Comparison of ENCODE assay signal across 22 mouse cellular contexts in genomic region chr8:12846447-12846846, GRCm38 (mm10). TPM values are rescaled to one million over a fixed set of nuclear protein-coding genes. Genes with fewer than 3 reads are reported as not detected.
DNase-seq lines count a peak whose midpoint lies in the region; ATAC-seq and TF ChIP-seq lines count a peak whose summit lies in the region.
"Had no signal": no experiment of that assay in that cellular context is flagged by ENCODE, and none has a peak within 500 bp of the region (broad histone marks: within the 10 kb centered on the region; RNA-seq: fewer than 3 reads in every experiment).

No protein-coding gene starts in this region.

- WGBS in intestine, embryonic 16.5 days, result 82% methylated on average over 6 of the region's 6 CpGs
- 92% methylated on average over 6 of the region's 6 CpGs for WGBS in intestine, embryonic 15.5 days
- WGBS in midbrain, embryonic 11.5 days, result 90% methylated on average over 6 of the region's 6 CpGs
- WGBS in midbrain, embryonic 16.5 days, result 96% methylated on average over 6 of the region's 6 CpGs
- WGBS in intestine, postnatal 0 days, result 58% methylated on average over 6 of the region's 6 CpGs

- peak; percentile 65 for DNase-seq in midbrain, embryonic 11.5 days (ENCODE audit: low spot score, missing footprints)
- DNase-seq in retina, embryonic 14.5 days (ENCODE audit: low spot score), result no peak
- DNase-seq: adrenal gland, adult 2 months; adrenal gland, adult 8-10 months; adrenal gland, postnatal 10 days; adrenal gland, postnatal 14 days; adrenal gland, postnatal 25 days; adrenal gland, postnatal 36 days; B cell, adult 2 months; cerebellum, adult 11 months; cerebellum, adult 11-12 months had no signal

- no peak overlapping the region for H3K27ac ChIP-seq in intestine, embryonic 16.5 days (ENCODE audit: low read length)
- H3K27ac ChIP-seq in intestine, embryonic 15.5 days, result no peak overlapping the region
- H3K27ac ChIP-seq in midbrain, embryonic 11.5 days (ENCODE audit: low read depth, low read length), result no peak overlapping the region
- H3K27ac ChIP-seq in midbrain, embryonic 16.5 days (ENCODE audit: low read length), result no peak overlapping the region
- peak overlapping the region; percentile 50 for H3K27ac ChIP-seq in intestine, postnatal 0 days (ENCODE audit: low read depth, low read length)

- H3K9me3 ChIP-seq in intestine, embryonic 16.5 days (ENCODE audit: control insufficient read depth, low read length), result no peaks in the 10 kb centered on the region
- no peaks in the 10 kb centered on the region for H3K9me3 ChIP-seq in intestine, embryonic 15.5 days
- H3K9me3 ChIP-seq in megakaryocyte, embryonic 14.5 days, result no peaks in the 10 kb centered on the region
- no peaks in the 10 kb centered on the region for H3K9me3 ChIP-seq in midbrain, embryonic 11.5 days (ENCODE audit: control insufficient read depth, low read length)
- no peaks in the 10 kb centered on the region for H3K9me3 ChIP-seq in midbrain, embryonic 16.5 days (replicated peaks; ENCODE audit: control insufficient read depth, low read length, poor library complexity, severe bottlenecking)
- H3K9me3 ChIP-seq in intestine, postnatal 0 days (ENCODE audit: control insufficient read depth), result no peaks in the 10 kb centered on the region
- H3K9me3 ChIP-seq: G1E had no signal

- no peak overlapping the region for H3K9ac ChIP-seq in intestine, embryonic 16.5 days (ENCODE audit: low read depth, low read length)
- no peak overlapping the region for H3K9ac ChIP-seq in intestine, embryonic 15.5 days
- H3K9ac ChIP-seq in midbrain, embryonic 11.5 days (ENCODE audit: low read length), result no peak overlapping the region
- H3K9ac ChIP-seq in midbrain, embryonic 16.5 days (ENCODE audit: low read depth, low read length), result no peak overlapping the region
- H3K9ac ChIP-seq in intestine, postnatal 0 days (ENCODE audit: low read depth, low read length), result no peak overlapping the region

- no peaks in the 10 kb centered on the region for H3K27me3 ChIP-seq in intestine, embryonic 16.5 days (replicated peaks; ENCODE audit: control insufficient read depth, insufficient read depth, low read length)
- no peaks in the 10 kb centered on the region for H3K27me3 ChIP-seq in intestine, embryonic 15.5 days (replicated peaks)
- H3K27me3 ChIP-seq in megakaryocyte, embryonic 14.5 days (replicated peaks), result peaks cover 9% of the 10 kb centered on the region
- no peaks in the 10 kb centered on the region for H3K27me3 ChIP-seq in midbrain, embryonic 11.5 days (ENCODE audit: control insufficient read depth, insufficient read depth, low read length)
- no peaks in the 10 kb centered on the region for H3K27me3 ChIP-seq in midbrain, embryonic 16.5 days (ENCODE audit: control insufficient read depth, insufficient read depth, low read depth, low read length)
- no peaks in the 10 kb centered on the region for H3K27me3 ChIP-seq in intestine, postnatal 0 days (replicated peaks; ENCODE audit: control insufficient read depth, insufficient read depth, low read length)
- H3K27me3 ChIP-seq: Patski had no signal

- no peak for TF ChIP-seq CTCF in intestine, postnatal 0 days (IDR thresholded peaks at IDR 0.05; ENCODE audit: low read depth)

- H3K4me2 ChIP-seq in intestine, embryonic 16.5 days (ENCODE audit: low read depth, low read length), result no peak overlapping the region
- no peak overlapping the region for H3K4me2 ChIP-seq in intestine, embryonic 15.5 days (replicated peaks)
- no peak overlapping the region for H3K4me2 ChIP-seq in midbrain, embryonic 11.5 days
- no peak overlapping the region for H3K4me2 ChIP-seq in midbrain, embryonic 16.5 days (ENCODE audit: low read length)
- no peak overlapping the region for H3K4me2 ChIP-seq in intestine, postnatal 0 days (replicated peaks; ENCODE audit: low read depth)

- ATAC-seq in intestine, embryonic 16.5 days, result peak; percentile 69; the same call in 1 of the 2 replicates
- no peak for ATAC-seq in intestine, embryonic 15.5 days
- no peak for ATAC-seq in megakaryocyte, adult 5-6 weeks (ENCODE audit: poor library complexity, severe bottlenecking)
- no peak for ATAC-seq in midbrain, embryonic 11.5 days (ENCODE audit: low FRiP score)
- no peak for ATAC-seq in midbrain, embryonic 16.5 days
- ATAC-seq in intestine, postnatal 0 days, result peak; percentile 71
- ATAC-seq: activated CD4-positive, CD25-positive, alpha-beta regulatory T cell, adult 4 months; CD4-positive, CD25-positive, alpha-beta regulatory T cell, adult 4 months; Patski had no signal

- H3K36me3 ChIP-seq in intestine, embryonic 16.5 days (ENCODE audit: control insufficient read depth, insufficient read depth, low read length), result peaks cover 11% of the 10 kb centered on the region
- peaks cover 34% of the 10 kb centered on the region; the same call in 1 of the 2 replicates for H3K36me3 ChIP-seq in intestine, embryonic 15.5 days
- H3K36me3 ChIP-seq in megakaryocyte, embryonic 14.5 days (replicated peaks; ENCODE audit: low read length), result peaks cover 74% of the 10 kb centered on the region
- peaks cover 8% of the 10 kb centered on the region for H3K36me3 ChIP-seq in midbrain, embryonic 11.5 days (ENCODE audit: control insufficient read depth, insufficient read depth, low read length)
- H3K36me3 ChIP-seq in midbrain, embryonic 16.5 days (ENCODE audit: control insufficient read depth, insufficient read depth, low read length), result peaks cover 64% of the 10 kb centered on the region
- peaks cover 50% of the 10 kb centered on the region for H3K36me3 ChIP-seq in intestine, postnatal 0 days (ENCODE audit: control insufficient read depth, insufficient read depth)
- H3K36me3 ChIP-seq: G1E had no signal

- H3K4me3 ChIP-seq in intestine, embryonic 16.5 days (ENCODE audit: low read length), result no peak overlapping the region
- no peak overlapping the region for H3K4me3 ChIP-seq in intestine, embryonic 15.5 days (replicated peaks)
- peak overlapping the region; percentile 25 for H3K4me3 ChIP-seq in megakaryocyte, embryonic 14.5 days (replicated peaks)
- H3K4me3 ChIP-seq in midbrain, embryonic 11.5 days (ENCODE audit: low read depth, low read length), result no peak overlapping the region
- no peak overlapping the region for H3K4me3 ChIP-seq in midbrain, embryonic 16.5 days (ENCODE audit: low read depth, low read length)
- no peak overlapping the region for H3K4me3 ChIP-seq in intestine, postnatal 0 days (ENCODE audit: low read depth, low read length)

- no peaks in the 10 kb centered on the region for H3K4me1 ChIP-seq in intestine, embryonic 16.5 days (ENCODE audit: control insufficient read depth, insufficient read depth, low read length)
- H3K4me1 ChIP-seq in intestine, embryonic 15.5 days (replicated peaks), result no peaks in the 10 kb centered on the region
- peaks cover 80% of the 10 kb centered on the region for H3K4me1 ChIP-seq in megakaryocyte, embryonic 14.5 days
- no peaks in the 10 kb centered on the region for H3K4me1 ChIP-seq in midbrain, embryonic 11.5 days (ENCODE audit: control insufficient read depth, insufficient read depth, low read length)
- no peaks in the 10 kb centered on the region for H3K4me1 ChIP-seq in midbrain, embryonic 16.5 days (ENCODE audit: control insufficient read depth, insufficient read depth, low read length)
- H3K4me1 ChIP-seq in intestine, postnatal 0 days (replicated peaks; ENCODE audit: control insufficient read depth, insufficient read depth, low read length), result no peaks in the 10 kb centered on the region; the same call in 1 of the 2 replicates

RNA-seq across cellular contexts. Expression of gene Mcf2l, which starts 27.2 kb away (rescaled TPM):
- 13.3 and 14.1 TPM in 2 replicates for polyA plus RNA-seq in intestine, embryonic 16.5 days (2015; fragmentation: Nextera tagmentation; extraction: Ambion mirVana)
- polyA plus RNA-seq in intestine, embryonic 15.5 days (2015; fragmentation: Nextera tagmentation; extraction: Ambion mirVana), result 13.1 and 13.7 TPM in 2 replicates
- 57.1 and 57.7 TPM in 2 replicates for polyA plus RNA-seq in megakaryocyte, embryonic 14.5 days (2012; ENCODE audit: insufficient read depth, low replicate concordance)
- total RNA-seq in megakaryocyte, adult 5-6 weeks (2015), result 7.2 and 10.1 TPM in 2 replicates
- total RNA-seq in megakaryocyte, adult 5-6 weeks (2017), result 26.4 and 32.3 TPM in 2 replicates
- 44.2 and 46.0 TPM in 2 replicates for polyA plus RNA-seq in midbrain, embryonic 11.5 days (2014; fragmentation: Nextera tagmentation; extraction: Ambion mirVana)
- 185 and 190 TPM in 2 replicates for polyA plus RNA-seq in midbrain, embryonic 16.5 days (2015; fragmentation: Nextera tagmentation; extraction: Ambion mirVana)
- polyA plus RNA-seq in intestine, postnatal 0 days (2015; fragmentation: Nextera tagmentation; extraction: Ambion mirVana), result 5.7 and 6.7 TPM in 2 replicates
- total RNA-seq: CH12.LX had no signal
- polyA plus RNA-seq: G1E had no signal

Comparison
In these comparisons a context has a peak if more than half of its experiments do, and no peak if none do; other contexts are left out.
1. ATAC-seq: peak in intestine, embryonic 16.5 days (single experiment) and intestine, postnatal 0 days (single experiment); none in intestine, embryonic 15.5 days (single experiment), megakaryocyte, adult 5-6 weeks (single experiment), midbrain, embryonic 11.5 days (single experiment) and midbrain, embryonic 16.5 days (single experiment).